Mouse (Mus musculus) erythroblast, embryonic 14.5 days (primary cell): Measurements from ENCODE around the gene Pan3.

Experiments used
- GATA1 ChIP-seq: IDR thresholded peaks from 2 replicates; pipeline ENCODE4 v1.6.1; 2012; ENCODE audit warnings: low read length, inconsistent platforms, mixed read lengths
- TAL1 ChIP-seq: IDR thresholded peaks from 3 replicates; pipeline ENCODE4 v1.6.1; 2012; ENCODE audit warnings: low read length, inconsistent platforms, mixed read lengths

- TF ChIP-seq TAL1 (no peak), GATA1 (no peak)
Observed at GRCm38 (mm10) chr5:147444757-147445156, 14.8 kb downstream of the Pan3 start.
